Mouse (Mus musculus) ES-Bruce4 (cell line): Measurements from ENCODE around the gene Myl3.

Source experiments
- CTCF ChIP-seq: IDR thresholded peaks from one replicate; pipeline ENCODE4 v1.8.1; 2011; ENCODE audit warnings: low read depth, low read length
- EP300 ChIP-seq: IDR thresholded peaks from 2 replicates; pipeline ENCODE4 v1.6.1; 2011; ENCODE audit warnings: low read depth, low read length; ENCODE audit not compliant: insufficient read depth
- POLR2A ChIP-seq: IDR thresholded peaks from one replicate; pipeline ENCODE4 v1.8.1; 2011; ENCODE audit warnings: low read length; ENCODE audit not compliant: insufficient read depth

DNA sequence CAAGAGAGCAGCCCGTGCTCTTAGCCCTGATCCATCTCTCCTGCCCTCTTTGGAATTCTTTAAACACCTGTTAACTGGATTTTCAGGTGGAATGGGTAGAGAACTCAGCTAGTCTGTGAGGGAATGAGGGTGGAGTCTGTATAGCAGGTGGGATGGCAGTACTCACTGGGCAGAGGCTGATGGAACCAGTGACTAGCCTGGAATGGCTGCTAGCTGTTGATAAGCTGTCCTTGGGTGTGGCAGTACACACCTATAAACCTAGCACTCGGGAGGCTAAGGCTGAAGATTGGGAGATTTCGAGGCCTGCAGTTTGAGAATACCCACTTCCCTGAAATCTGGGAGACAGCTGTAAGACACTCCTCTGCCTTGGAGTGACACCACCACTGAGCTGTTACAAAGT lies 42.1 kb upstream of the Myl3 start:
- TF ChIP-seq CTCF (no peak), POLR2A (no peak), EP300 (no peak)
